Mouse (Mus musculus) forebrain, postnatal 0 days (tissue): Measurements from ENCODE around the gene Eif4a1. TPM values are rescaled to one million over a fixed set of nuclear protein-coding genes. Genes with fewer than 3 reads are reported as not detected.

ENCODE experiments used
- ATAC-seq: fragments of 200-750 bp; cut with Nextera tagmentation; 2 replicates; pipeline ENCODE4 v1.8.0; 2017; ENCODE audit warnings: mild to moderate bottlenecking, moderate library complexity
- DNase-seq: peaks from one replicate; pipeline ENCODE4 v3.0.0-alpha.2; 2015
- H3K27ac ChIP-seq: fragments of 300-500 bp; sonication (generic); 2 replicates; pipeline ENCODE4 v1.5.1; 2014; ENCODE audit warnings: low read depth, mild to moderate bottlenecking, antibody characterized with exemption, low read length, moderate library complexity, mixed read lengths
- H3K27me3 ChIP-seq: fragments of 300-500 bp; sonication (generic); 2 replicates; pipeline ENCODE4 v1.6.1; 2014; ENCODE audit warnings: mild to moderate bottlenecking, low read length, mixed read lengths; ENCODE audit not compliant: insufficient read depth
- H3K36me3 ChIP-seq: fragments of 300-500 bp; sonication (generic); 2 replicates; pipeline ENCODE4 v1.6.1; 2014; ENCODE audit warnings: mild to moderate bottlenecking, moderate library complexity; ENCODE audit not compliant: insufficient read depth
- H3K4me1 ChIP-seq: fragments of 300-500 bp; sonication (generic); 2 replicates; pipeline ENCODE4 v1.6.1; 2014; ENCODE audit warnings: antibody characterized with exemption; ENCODE audit not compliant: insufficient read depth
- H3K4me2 ChIP-seq: fragments of 300-500 bp; sonication (generic); 2 replicates; pipeline ENCODE4 v1.6.1; 2014; ENCODE audit warnings: low read depth, mild to moderate bottlenecking, moderate library complexity
- H3K4me3 ChIP-seq: fragments of 300-500 bp; sonication (generic); 2 replicates; pipeline ENCODE4 v1.5.1; 2014; ENCODE audit warnings: low read depth, low read length, mixed read lengths
- H3K9ac ChIP-seq: fragments of 300-500 bp; sonication (generic); 2 replicates; pipeline ENCODE4 v1.6.1; 2014; ENCODE audit warnings: mild to moderate bottlenecking
- H3K9me3 ChIP-seq: fragments of 300-500 bp; sonication (generic); 2 replicates; pipeline ENCODE4 v1.6.1; 2016; ENCODE audit warnings: low read length
- CTCF ChIP-seq: sonication (generic); IDR thresholded peaks from 2 replicates; pipeline ENCODE4 v1.5.1; 2016; ENCODE audit warnings: antibody characterized with exemption, control low read depth, low read depth
- WGBS: fragments of 180-500 bp; shearing (Covaris S2); extraction: QIAGEN DNeasy Blood & Tissue Kit; methylation state at CpG from one replicate; pipeline ENCODE4 v1.1.7; 2014; 5-methylcytosine and 5-hydroxymethylcytosine counted together
- polyA plus RNA-seq: library from polyadenylated mRNA; unstranded; fragments of >200 nt; fragmentation: Nextera tagmentation; extraction: Ambion mirVana; gene quantifications from 2 replicates; pipeline ENCODE4 v1.2.1, GENCODE M21; 2015
- total RNA-seq: library from RNA; depleted of rRNA; stranded (reverse); fragments of >200 nt; gene quantifications from 2 replicates; pipeline ENCODE4 v1.2.3, GENCODE M21; 2014

Gene Eif4a1
- total and polyA plus RNA-seq, 2 experiments from 2014 or later = 614 to 1,003 TPM

- Histone ChIP-seq H3K4me2 (no peak overlapping the region), H3K4me1 (0 out of 2 replicates have a peak, but pooled peaks cover 2% of the 10 kb centered on the region), H3K9me3 (no peaks in the 10 kb centered on the region), H3K4me3 (no peak overlapping the region), H3K27me3 (no peaks in the 10 kb centered on the region), H3K36me3 (no peaks in the 10 kb centered on the region), H3K9ac (no peak overlapping the region), H3K27ac (no peak overlapping the region)
- 78% methylated on average over 18 of the region's 18 CpGs for WGBS
- TF ChIP-seq CTCF = no peak
- ATAC-seq (no peak), DNase-seq (no peak)
These were observed 42.6 kb upstream of the Eif4a1 start for GRCm38 (mm10) chr11:69714636-69715329.

- Histone ChIP-seq H3K4me1 (0 out of 2 replicates have a peak, but pooled peaks cover 2% of the 10 kb centered on the region), H3K9ac (no peak overlapping the region), H3K36me3 (no peaks in the 10 kb centered on the region), H3K4me3 (no peak overlapping the region), H3K27ac (no peak overlapping the region), H3K9me3 (no peaks in the 10 kb centered on the region), H3K27me3 (no peaks in the 10 kb centered on the region), H3K4me2 (no peak overlapping the region)
- no peak for DNase-seq
- no peak for ATAC-seq
- 89% methylated on average over 20 of the region's 20 CpGs for WGBS
- no peak for TF ChIP-seq CTCF
These were observed 40.9 kb upstream of the Eif4a1 start for GRCm38 (mm10) chr11:69712954-69713672.

- no peak for TF ChIP-seq CTCF
- Histone ChIP-seq H3K4me1 (0 out of 2 replicates have a peak, but pooled peaks cover 2% of the 10 kb centered on the region), H3K36me3 (no peaks in the 10 kb centered on the region), H3K9me3 (no peaks in the 10 kb centered on the region), H3K27ac (no peak overlapping the region), H3K4me2 (no peak overlapping the region), H3K27me3 (no peaks in the 10 kb centered on the region), H3K9ac (no peak overlapping the region), H3K4me3 (no peak overlapping the region)
- ATAC-seq (no peak), DNase-seq (no peak)
- WGBS = 79% methylated on average over 2 of the region's 2 CpGs
These were observed 38.9 kb upstream of the Eif4a1 start for GRCm38 (mm10) chr11:69711082-69711481.

- H3K4me3 ChIP-seq = no peak overlapping the region
- ATAC-seq = no peak
- H3K9me3 ChIP-seq = no peaks in the 10 kb centered on the region
- H3K27me3 ChIP-seq = no peaks in the 10 kb centered on the region
- 0 out of 2 replicates have a peak, but pooled peaks cover 2% of the 10 kb centered on the region for H3K4me1 ChIP-seq
- no peak overlapping the region for H3K4me2 ChIP-seq
- no peak overlapping the region for H3K27ac ChIP-seq
- no peak for DNase-seq
- no peak overlapping the region for H3K9ac ChIP-seq
- TF ChIP-seq CTCF = no peak
- WGBS = 68% methylated on average over 3 of the region's 3 CpGs
- no peaks in the 10 kb centered on the region for H3K36me3 ChIP-seq
These were observed 38.2 kb upstream of the Eif4a1 start for GRCm38 (mm10) chr11:69710470-69710869.

GRCm38 (mm10) chr11:69709554-69710446 lies 37.6 kb upstream of the Eif4a1 start:
- H3K36me3 ChIP-seq = no peaks in the 10 kb centered on the region
- H3K9ac ChIP-seq = no peak overlapping the region
- WGBS = 53% methylated on average over 11 of the region's 11 CpGs
- no peak for TF ChIP-seq CTCF
- H3K4me3 ChIP-seq = no peak overlapping the region
- H3K9me3 ChIP-seq = no peaks in the 10 kb centered on the region
- no peak overlapping the region for H3K27ac ChIP-seq
- ATAC-seq (no peak), DNase-seq (no peak)
- no peaks in the 10 kb centered on the region for H3K27me3 ChIP-seq
- H3K4me2 ChIP-seq = no peak overlapping the region
- 0 out of 2 replicates have a peak, but pooled peaks cover 2% of the 10 kb centered on the region for H3K4me1 ChIP-seq

- H3K9me3 ChIP-seq = no peaks in the 10 kb centered on the region
- no peak for TF ChIP-seq CTCF
- H3K9ac ChIP-seq = no peak overlapping the region
- H3K27ac ChIP-seq = no peak overlapping the region
- H3K4me2 ChIP-seq = no peak overlapping the region
- ATAC-seq (no peak), DNase-seq (no peak)
- 92% methylated on average over 3 of the region's 3 CpGs for WGBS
- H3K4me3 ChIP-seq = no peak overlapping the region
- 0 out of 2 replicates have a peak, but pooled peaks cover 2% of the 10 kb centered on the region for H3K4me1 ChIP-seq
- no peaks in the 10 kb centered on the region for H3K27me3 ChIP-seq
- no peaks in the 10 kb centered on the region for H3K36me3 ChIP-seq
These were observed 36.5 kb upstream of the Eif4a1 start for GRCm38 (mm10) chr11:69708614-69709265.
